Comparison of ENCODE assay signal across 8 mouse cellular contexts in genomic region chr9:31151050-31151449, GRCm38 (mm10). TPM values are rescaled to one million over a fixed set of nuclear protein-coding genes. Genes with fewer than 3 reads are reported as not detected.
DNase-seq lines count a peak whose midpoint lies in the region; ATAC-seq lines count a peak whose summit lies in the region.

No protein-coding gene starts in this region.

- ATAC-seq in inflammation-experienced regulatory T-cells, adult 6 months = peak; percentile 35

- intact Hi-C loops in gastrocnemius, postnatal 14 days (cut with DNase I; ENCODE audit: low total_unique reads) = no loop called here

- DNase-seq in gastrocnemius, adult 18-20 months (ENCODE audit: low spot score) = peak; percentile 30
- no peak for DNase-seq in gastrocnemius, postnatal 14 days
- DNase-seq in 3T3-L1 (ENCODE audit: low read depth, low spot score) (peak; percentile 83), R1 (ENCODE audit: low read depth, low spot score) (peak; percentile 61)
- no peak for DNase-seq in adrenal gland, postnatal 36 days
- no peak for DNase-seq in thymus, adult 18-20 months
- DNase-seq in spleen, postnatal 4 days (ENCODE audit: low spot score in 2 of 2) = no peak

RNA-seq across cellular contexts. Expression of gene St14, which starts 19.4 kb away (rescaled TPM):
- total RNA-seq in gastrocnemius, adult 18-20 months (2021) = under 1 TPM in 1 of 2 experiments, not detected in 1; 0.41 TPM
- under 1 TPM; 0.16 to 0.35 TPM for total RNA-seq in gastrocnemius, postnatal 14 days (2021)
- polyA plus RNA-seq in inflammation-experienced regulatory T-cells, adult 6 months (2017; shearing (Covaris generic)) = 10 to 100 TPM in 1 of 3 experiments, 1 to 10 TPM in 2; 4.4 to 10.5 (median 5.4) TPM
- under 1 TPM; 0.43 to 0.99 TPM for total RNA-seq in adrenal gland, postnatal 36 days (2021)

Comparison
In these comparisons a context has a peak if more than half of its experiments do, and no peak if none do; other contexts are left out.
1. DNase-seq: peak in gastrocnemius, adult 18-20 months (single experiment), 3T3-L1 (single experiment) and R1 (single experiment); none in gastrocnemius, postnatal 14 days (single experiment), adrenal gland, postnatal 36 days (0 of 2), thymus, adult 18-20 months (0 of 2) and spleen, postnatal 4 days (0 of 2).